Mouse (Mus musculus) R1 (cell line): Measurements from ENCODE around the gene Hlx.
A peak's percentile ranks its signal among the peaks of the same experiment; 100 is the strongest.

Source experiments
- DNase-seq: peaks from one replicate; pipeline ENCODE4 v3.0.0-alpha.2; 2018; ENCODE audit warnings: low read depth, low spot score

Hlx gene

DNA sequence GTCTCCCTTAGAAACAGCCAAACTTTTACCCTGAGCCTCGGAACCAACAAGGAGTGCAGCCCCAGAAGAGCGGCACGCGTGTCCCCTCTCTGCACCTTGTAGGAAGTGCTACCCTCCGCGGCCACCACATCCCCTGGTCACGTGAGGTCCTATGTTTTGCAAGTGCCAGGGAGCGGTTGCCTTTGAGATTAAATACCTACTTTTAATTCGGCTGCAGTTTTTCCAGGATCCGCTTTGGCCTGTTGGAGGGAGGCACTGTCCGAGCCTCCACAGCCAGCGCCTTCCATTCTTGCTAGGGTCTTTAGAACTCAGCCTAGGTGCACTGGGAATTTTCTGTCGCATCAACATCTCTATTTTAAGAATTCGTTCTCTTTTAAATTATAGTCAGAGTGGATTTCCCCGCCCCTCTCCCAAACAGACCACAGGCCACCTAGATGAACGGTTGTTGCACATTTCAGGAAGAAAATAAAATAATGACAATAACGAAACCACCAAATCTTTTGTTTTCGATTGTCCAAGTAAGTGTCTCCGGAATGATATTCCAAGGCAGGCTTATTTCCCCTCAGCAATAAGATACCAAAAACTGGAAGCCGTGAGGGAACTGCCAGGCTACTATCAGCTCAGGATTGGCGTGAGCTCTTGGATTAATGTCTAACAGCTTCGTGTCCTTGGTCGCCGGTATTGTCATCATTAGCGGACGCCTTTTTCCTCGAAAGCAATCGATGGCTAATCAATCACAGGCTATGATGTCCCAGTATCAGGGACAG lies 1.1 kb upstream of the Hlx start:
- DNase-seq, result peak; percentile 34

GRCm38 (mm10) chr1:184731644-184732545 lies 524 bp downstream of the Hlx start:
- DNase-seq, result peak; percentile 46

DNA sequence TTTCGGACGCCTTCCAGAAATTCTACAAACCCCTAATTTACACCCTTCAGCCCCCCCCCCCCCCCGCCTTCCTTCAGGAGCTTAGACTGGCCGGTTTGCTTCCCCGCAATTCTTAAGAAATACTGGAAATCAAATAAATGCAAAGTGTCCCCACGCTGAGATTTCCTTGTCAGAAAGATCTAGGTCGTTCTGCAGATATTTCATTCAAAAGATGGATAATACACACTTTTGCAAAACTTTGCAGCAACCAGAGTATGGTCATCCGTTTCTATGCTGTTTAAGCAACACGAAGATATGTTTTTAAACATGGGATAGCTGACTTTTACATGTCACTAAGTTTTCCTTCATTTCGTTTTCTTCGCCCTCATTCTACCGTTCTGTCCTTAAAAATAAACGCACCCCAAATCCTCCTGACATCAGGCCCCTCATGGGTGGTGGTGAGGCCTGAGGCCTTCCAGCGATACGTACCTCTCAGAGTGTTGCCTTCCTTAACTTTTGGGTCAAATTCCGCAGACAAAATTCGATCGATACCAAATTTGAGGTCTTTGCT lies 1.3 kb downstream of the Hlx start:
- DNase-seq, result no peak

DNA sequence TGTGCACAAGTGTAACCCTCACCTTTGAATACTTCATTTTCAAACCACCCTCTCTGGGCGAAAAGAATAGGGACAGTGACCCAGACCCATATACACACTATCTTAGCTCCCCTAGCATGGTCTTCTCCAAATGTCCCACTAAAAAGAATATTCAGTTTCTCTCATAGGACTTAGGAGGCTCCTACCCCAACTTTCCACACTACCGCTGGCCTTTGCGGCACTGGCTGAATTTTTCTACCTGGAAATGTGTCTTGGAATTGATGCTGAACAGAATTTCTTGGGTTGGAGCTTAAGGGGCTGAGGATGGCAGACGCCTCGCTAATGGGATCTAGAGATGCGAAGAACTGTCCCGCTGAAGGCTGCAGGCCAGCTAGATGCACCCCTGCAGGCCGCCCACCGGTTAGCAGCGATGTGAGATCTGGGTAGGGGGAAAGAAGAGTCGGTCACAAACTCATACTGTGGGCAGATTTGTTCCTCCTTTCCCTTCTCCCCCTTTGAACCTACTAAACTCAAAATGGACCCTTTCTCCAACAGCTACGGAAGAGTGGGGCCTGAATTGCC lies 1.9 kb downstream of the Hlx start:
- DNase-seq, result no peak

GRCm38 (mm10) chr1:184729357-184730140 lies 2.9 kb downstream of the Hlx start:
- no peak for DNase-seq

DNA sequence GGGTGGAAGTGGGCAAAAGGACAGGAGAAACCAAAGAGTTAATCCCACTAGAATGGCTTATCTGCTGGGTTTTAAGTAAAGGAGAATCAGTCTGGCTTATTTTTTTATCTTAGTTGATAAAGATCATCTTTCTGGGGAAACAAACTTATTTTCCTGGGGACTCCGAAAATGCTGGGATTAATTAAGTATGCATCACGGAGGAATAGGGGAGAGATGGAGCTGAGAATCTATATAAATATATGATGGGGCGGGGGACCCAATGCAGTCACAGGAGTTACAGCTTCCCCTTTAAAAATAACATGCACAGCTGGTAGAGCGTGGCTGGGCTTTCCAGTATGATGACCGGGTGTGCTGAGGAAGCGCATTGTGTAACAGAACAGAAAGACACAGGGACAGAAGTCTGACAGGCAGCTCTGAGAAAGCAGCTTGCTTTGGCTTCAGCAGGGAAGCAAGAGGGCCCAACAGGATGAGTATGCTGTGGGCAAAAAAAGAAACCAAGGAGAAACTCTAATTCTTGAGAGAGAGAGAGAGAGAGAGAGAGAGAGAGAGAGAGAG lies 3.8 kb downstream of the Hlx start:
- DNase-seq, result no peak

DNA sequence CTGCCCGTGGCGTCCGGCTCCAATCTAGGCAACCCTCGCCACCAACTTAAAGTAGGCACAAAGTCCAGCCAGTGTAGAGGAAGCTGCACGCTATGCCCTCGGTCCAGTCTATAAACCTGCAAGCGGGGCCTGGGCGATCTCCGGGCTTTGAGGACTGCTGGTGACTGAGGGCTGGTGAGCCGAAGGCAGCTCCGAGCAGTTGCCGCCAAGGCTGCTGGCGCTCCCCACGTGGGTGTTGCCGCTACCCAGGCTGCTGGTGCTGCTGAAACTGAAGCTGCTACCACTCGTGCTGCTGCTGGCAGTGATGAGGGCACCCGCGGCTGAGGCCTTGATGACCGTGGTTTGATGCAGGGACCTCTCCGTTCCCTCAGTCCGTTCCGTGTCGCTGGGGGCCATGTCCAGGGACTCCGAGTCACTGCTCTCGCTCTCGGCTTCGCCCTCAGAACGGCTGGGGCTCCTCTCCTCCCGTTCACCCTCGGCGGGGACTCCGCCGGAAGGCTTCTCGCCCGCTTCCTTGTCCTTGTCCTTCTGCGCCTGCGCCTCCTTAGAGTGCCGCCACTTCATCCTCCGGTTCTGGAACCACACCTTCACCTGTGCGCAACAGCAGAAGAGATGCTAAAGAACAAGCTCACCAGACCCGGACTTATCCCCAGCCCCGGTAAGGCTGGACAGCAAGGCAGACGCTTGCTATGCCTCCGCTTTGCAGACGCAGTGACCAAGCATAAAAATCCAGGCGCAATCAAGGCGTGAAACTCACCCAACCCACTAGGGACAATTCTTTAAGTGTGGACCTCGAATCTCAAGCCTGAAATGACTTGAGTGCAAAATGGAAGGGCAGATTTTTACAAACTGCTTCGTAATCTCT lies 4.8 kb downstream of the Hlx start:
- DNase-seq, result peak; percentile 40

- DNase-seq, result peak; percentile 45
These were observed 5.7 kb downstream of the Hlx start for GRCm38 (mm10) chr1:184726576-184727300.

GRCm38 (mm10) chr1:184725318-184725790 lies 7.1 kb downstream of the Hlx start:
- no peak for DNase-seq

DNA sequence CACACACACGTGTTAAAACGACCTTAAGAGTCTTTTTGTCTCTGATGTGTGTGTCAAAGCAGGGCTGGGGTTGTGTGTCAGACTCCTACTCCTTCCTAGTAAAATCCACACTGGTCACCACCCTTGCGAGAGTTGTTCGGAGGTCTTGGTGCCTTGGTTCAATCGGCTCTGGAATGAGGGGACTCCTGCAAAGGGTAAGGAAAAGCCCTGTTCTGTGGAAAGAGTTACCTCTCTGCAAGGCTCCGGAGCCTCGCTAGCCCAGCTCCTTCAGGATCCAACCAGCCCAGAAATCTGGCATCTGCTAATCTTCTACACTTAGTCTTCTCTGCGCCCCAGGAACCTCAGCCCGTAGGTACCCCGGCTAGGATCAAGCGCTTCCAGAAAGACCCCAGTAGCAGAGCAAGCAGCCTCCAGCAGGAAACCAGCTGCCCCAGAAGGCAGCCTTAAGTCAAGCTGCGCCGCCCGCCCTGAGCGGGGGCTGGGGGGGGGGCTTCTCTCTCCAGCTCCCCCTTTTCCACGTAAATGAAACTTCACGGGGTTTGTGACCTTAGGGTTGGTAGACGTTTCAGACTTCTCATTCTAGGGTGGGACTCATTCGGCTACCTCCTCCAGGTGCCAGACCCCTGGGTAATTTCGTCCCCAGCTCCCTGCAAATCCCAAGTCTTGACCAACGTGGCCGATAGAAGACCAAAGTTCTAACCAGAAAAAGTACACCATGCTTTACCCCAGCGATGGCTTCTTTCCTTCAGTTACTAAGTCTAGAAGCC lies 7.7 kb downstream of the Hlx start:
- no peak for DNase-seq

GRCm38 (mm10) chr1:184723899-184724298 lies 8.5 kb downstream of the Hlx start:
- no peak for DNase-seq

- no peak for DNase-seq
These were observed 11.3 kb downstream of the Hlx start for GRCm38 (mm10) chr1:184721121-184721520.

DNA sequence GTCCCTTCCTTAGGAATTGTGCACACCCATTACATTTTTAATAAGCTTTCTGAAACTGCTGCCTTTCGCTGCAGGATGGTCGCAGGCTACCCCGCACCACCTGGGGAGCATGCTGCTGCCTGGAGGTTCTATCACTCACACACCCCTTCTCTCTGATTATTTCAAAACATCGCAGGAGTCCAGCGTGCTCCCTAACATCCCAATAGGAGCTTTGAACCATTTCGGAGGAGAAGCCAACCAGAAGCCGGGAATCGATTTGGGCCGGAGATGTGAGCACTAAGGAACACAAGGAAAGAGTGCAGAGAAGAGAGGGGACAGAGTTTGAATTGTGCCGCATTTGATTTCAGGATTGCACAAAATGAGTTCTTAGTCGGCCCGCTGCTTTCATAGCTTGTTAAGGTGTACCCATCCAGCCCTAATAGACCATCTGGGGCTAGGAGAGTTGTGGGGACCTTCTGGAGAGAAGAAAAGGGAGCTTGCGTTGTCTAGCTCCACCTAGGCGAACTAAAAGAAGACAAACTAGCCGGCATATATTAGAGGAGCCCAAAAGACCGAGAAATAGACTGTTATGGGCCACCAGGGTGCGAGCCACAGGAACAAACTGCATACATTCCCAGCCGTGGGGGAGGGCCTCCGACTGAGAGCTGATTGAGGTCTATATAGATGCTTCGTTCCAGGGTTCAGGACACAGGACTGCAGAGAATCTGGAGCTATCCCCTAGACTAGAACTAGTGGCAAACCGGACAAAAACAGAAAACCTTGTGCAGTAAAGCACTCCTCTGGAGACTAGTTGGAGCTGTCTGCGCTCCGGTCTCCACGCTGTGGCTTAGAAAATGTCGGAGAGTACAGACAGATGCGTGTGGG lies 12.0 kb downstream of the Hlx start:
- no peak for DNase-seq

GRCm38 (mm10) chr1:184718261-184719120 lies 13.9 kb downstream of the Hlx start:
- no peak for DNase-seq

DNA sequence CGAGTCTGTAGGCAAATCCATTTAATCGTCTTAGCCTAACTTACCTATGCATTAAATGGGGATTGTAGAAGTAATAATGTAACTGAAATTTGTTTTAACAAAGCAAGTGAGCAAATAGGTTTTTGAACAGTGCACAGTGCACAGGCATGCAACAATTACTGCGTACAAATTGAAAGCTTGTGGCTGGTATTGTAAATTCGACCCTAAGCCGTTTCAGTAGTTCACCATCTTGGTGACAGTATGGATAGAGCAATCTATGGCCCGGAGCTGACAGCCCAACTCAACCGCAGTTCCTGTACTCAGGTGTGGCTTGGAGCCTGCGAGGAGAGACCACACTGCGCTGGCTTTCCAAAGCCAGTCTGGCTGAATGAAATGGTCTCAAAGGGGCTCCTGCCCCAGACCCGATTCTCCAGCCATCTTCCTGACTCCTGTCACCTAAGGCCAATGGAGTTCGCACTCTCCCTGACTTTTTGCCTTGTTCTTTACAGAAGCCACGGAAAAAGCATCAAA lies 14.7 kb downstream of the Hlx start:
- DNase-seq, result no peak

DNA sequence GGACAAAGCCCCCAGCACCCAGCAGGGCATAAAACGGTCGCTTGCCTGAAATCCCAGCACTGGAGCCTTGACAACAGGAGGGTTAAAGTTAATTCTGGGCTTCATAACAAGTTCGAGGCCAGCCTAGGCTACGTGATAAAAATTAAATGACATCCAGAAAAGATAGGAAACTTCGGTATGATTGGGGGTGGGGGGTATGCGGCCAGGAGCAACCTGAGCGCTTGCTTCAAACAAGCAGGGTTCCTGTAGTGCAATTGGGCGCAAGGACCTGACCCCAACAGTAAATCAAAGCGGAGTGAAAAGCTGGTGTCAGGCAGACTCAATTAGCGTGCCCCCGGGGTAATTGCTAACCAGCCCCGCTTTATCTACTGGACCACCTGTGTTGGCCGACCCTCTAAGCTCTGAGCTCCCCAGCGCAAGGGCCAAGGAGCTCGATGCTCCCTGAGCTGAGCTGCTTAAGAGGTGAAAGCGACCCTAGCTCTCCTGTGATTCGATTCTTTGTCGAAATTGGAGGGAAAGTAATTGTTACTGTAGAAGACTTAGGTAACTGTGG lies 15.3 kb downstream of the Hlx start:
- no peak for DNase-seq
